Mouse (Mus musculus): ENCODE measurements around the gene Nomo1.

Gene Nomo1

DNA sequence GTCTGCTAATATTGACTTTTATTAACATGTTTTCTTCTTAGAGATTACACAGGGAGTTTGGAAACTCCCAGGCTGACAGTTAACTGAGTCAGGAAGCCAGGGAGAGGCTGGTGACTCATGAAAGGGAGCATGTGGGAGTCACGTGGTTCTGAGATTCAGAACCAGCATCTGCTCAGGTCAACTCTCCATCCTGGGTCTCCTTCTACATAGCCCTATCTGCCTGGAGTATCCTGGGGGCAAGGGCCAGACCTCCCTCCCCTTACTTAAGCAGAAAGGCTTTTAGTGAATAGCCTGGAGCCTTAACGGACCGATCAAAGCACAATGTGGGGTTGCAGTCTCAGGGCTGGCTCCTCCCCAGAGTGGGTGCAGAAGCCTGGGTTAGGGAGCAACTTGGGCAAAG is 97.8 kb downstream of the Nomo1 start:
- in situ Hi-C loops (cut with MboI; ENCODE audit: unreplicated experiment in 2 of 2): no loop called here

DNA sequence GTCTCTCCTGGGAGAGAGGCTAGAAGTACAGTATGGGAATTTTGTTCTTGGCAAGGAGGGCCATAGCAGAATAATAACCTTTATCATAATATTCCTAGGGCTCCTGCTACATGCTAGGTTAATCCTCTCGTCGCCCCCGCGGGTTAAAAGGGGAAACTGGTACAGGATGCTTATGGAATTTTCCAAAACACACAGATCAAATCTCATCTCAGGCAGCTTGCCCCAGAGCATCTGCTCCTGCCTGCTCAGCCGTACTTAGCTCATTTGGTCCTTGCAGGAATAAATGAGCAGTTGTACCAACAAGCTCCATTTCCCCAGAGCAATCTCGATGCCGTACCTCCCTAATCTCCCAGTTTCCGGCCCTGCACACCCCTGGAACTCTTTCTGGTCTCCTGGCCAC is 98.3 kb downstream of the Nomo1 start:
- in situ Hi-C loops (cut with MboI; ENCODE audit: unreplicated experiment in 2 of 2): no loop called here

DNA sequence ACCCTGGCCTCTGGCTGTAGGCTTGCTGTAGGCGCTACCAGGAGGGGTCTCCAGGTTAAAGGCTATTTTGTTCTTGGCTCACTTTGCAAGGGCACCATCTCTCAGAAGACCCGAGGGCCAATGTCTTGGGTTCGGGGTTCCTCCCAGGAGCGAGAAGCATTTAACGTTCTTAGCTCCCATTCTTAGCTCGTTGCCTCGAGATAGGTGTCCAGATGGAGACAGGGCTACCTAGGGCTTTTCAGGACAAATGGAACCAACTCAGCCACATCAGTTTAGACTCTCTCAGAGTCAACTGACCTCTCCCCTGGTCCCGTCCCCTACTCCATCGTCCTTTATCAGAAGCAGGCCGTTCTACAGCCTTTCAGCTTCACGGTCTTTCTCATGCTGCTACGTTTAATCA is 98.7 kb downstream of the Nomo1 start:
- in situ Hi-C loops (cut with MboI; ENCODE audit: unreplicated experiment in 2 of 2): no loop called here

Measured in v-Abl transformed pro-B cells (cell line).